In the genomic region with DNA sequence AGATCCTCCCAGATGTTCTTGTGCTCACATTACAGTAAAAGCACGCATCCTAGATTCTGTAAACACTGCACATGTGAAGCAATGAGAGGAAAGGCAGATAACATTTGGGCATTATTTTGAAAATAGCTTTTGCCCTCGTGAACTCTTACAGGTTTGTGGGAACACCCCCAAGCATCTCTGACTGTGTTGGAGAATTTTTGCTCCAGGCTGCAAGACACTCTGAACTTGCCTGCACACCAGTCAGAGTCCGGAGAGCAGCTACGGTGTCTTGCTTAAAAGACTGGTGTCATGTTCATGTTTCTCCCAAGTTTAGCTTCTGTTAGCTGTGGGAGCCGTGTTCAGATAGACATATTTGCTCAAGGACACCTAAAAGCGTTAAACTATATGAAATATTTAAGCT, we compare ENCODE assay signal across 19 mouse cellular contexts.
DNase-seq lines count a peak whose midpoint lies in the region; ATAC-seq and TF ChIP-seq lines count a peak whose summit lies in the region.
"Had no signal": no experiment of that assay in that cellular context is flagged by ENCODE, and none has a peak within 500 bp of the region (broad histone marks: within the 10 kb centered on the region; RNA-seq: fewer than 3 reads in every experiment).

No protein-coding gene starts in this region.

- H3K27me3 ChIP-seq in kidney, embryonic 14.5 days (ENCODE audit: control insufficient read depth, insufficient read depth, low read length), result no peaks in the 10 kb centered on the region
- no peaks in the 10 kb centered on the region for H3K27me3 ChIP-seq in liver, adult 2 months (ENCODE audit: control insufficient read depth, insufficient read depth, low read length)
- no peaks in the 10 kb centered on the region for H3K27me3 ChIP-seq in liver, postnatal 0 days (ENCODE audit: insufficient read depth, low read length)
- H3K27me3 ChIP-seq: embryonic facial prominence, embryonic 12.5 days; embryonic facial prominence, embryonic 15.5 days; hindbrain, embryonic 12.5 days; hindbrain, embryonic 15.5 days had no signal

- no peaks in the 10 kb centered on the region for H3K9me3 ChIP-seq in kidney, embryonic 14.5 days (ENCODE audit: control insufficient read depth, low read length)
- no peaks in the 10 kb centered on the region for H3K9me3 ChIP-seq in liver, postnatal 0 days (ENCODE audit: low read length)
- H3K9me3 ChIP-seq: embryonic facial prominence, embryonic 12.5 days; embryonic facial prominence, embryonic 15.5 days; hindbrain, embryonic 12.5 days; hindbrain, embryonic 15.5 days had no signal

- 37% methylated on average over 6 of the region's 6 CpGs for WGBS in kidney, embryonic 14.5 days
- WGBS in liver, adult 2 months, result 56% methylated on average over 6 of the region's 6 CpGs
- WGBS in liver, postnatal 0 days (ENCODE audit: insufficient replicate concordance), result 66% methylated on average over 6 of the region's 6 CpGs

- no peak overlapping the region for H3K27ac ChIP-seq in kidney, embryonic 14.5 days (ENCODE audit: low read depth, low read length)
- H3K27ac ChIP-seq in liver, adult 2 months (replicated peaks; ENCODE audit: insufficient read depth, low read depth, low read length), result no peak overlapping the region
- H3K27ac ChIP-seq in liver, postnatal 0 days (ENCODE audit: low read depth), result no peak overlapping the region
- H3K27ac ChIP-seq: embryonic facial prominence, embryonic 12.5 days; embryonic facial prominence, embryonic 15.5 days; gastrocnemius, adult 2 months; hindbrain, embryonic 12.5 days; hindbrain, embryonic 15.5 days had no signal

- TF ChIP-seq EP300 in liver, postnatal 0 days (IDR thresholded peaks at IDR 0.05; ENCODE audit: low read depth), result no peak

- no peak overlapping the region for H3K4me2 ChIP-seq in kidney, embryonic 14.5 days (replicated peaks; ENCODE audit: low read depth, low read length)
- H3K4me2 ChIP-seq in liver, postnatal 0 days (ENCODE audit: low read depth, low read length), result no peak overlapping the region
- H3K4me2 ChIP-seq: embryonic facial prominence, embryonic 12.5 days; embryonic facial prominence, embryonic 15.5 days; heart, embryonic 11.5 days; hindbrain, embryonic 12.5 days had no signal

- H3K4me1 ChIP-seq in kidney, embryonic 14.5 days (ENCODE audit: control insufficient read depth, insufficient read depth, low read length), result peaks cover 3% of the 10 kb centered on the region; the same call in 1 of the 2 replicates
- peaks cover 8% of the 10 kb centered on the region; the same call in 1 of the 2 replicates for H3K4me1 ChIP-seq in liver, adult 2 months (ENCODE audit: control insufficient read depth, insufficient read depth, low read length)
- no peaks in the 10 kb centered on the region for H3K4me1 ChIP-seq in liver, postnatal 0 days (ENCODE audit: insufficient read depth)
- H3K4me1 ChIP-seq: embryonic facial prominence, embryonic 15.5 days; hindbrain, embryonic 12.5 days; hindbrain, embryonic 15.5 days had no signal

- no peak overlapping the region for H3K4me3 ChIP-seq in kidney, embryonic 14.5 days (ENCODE audit: low read length)
- no peak overlapping the region for H3K4me3 ChIP-seq in liver, adult 2 months (ENCODE audit: insufficient read depth, low read depth, low read length)
- no peak overlapping the region for H3K4me3 ChIP-seq in liver, postnatal 0 days (ENCODE audit: low read depth, low read length)
- H3K4me3 ChIP-seq: embryonic facial prominence, embryonic 12.5 days; embryonic facial prominence, embryonic 15.5 days; gastrocnemius, adult 2 months; hindbrain, embryonic 12.5 days; hindbrain, embryonic 15.5 days had no signal

- H3K36me3 ChIP-seq in kidney, embryonic 14.5 days (ENCODE audit: control insufficient read depth, insufficient read depth, low read length), result no peaks in the 10 kb centered on the region
- H3K36me3 ChIP-seq in liver, adult 2 months (ENCODE audit: control insufficient read depth, insufficient read depth, low read length), result no peaks in the 10 kb centered on the region
- no peaks in the 10 kb centered on the region for H3K36me3 ChIP-seq in liver, postnatal 0 days (replicated peaks; ENCODE audit: insufficient read depth, low read length)
- H3K36me3 ChIP-seq: embryonic facial prominence, embryonic 12.5 days; embryonic facial prominence, embryonic 15.5 days; hindbrain, embryonic 12.5 days; hindbrain, embryonic 15.5 days had no signal

- DNase-seq in kidney, postnatal 25 days, result no peak
- peak; percentile 66 for DNase-seq in liver, adult 2 months (ENCODE audit: extremely low read depth, low read depth, low spot score)
- DNase-seq in liver, postnatal 0 days, result no peak
- DNase-seq in adipocyte (ENCODE audit: low spot score), result peak; percentile 15
- no peak for DNase-seq in adrenal gland, postnatal 14 days
- DNase-seq: cerebellum, adult 18-20 months; cerebellum, adult 9-10 months; cerebellum, postnatal 14 days; forebrain, postnatal 0 days; gastrocnemius, adult 2 months; gastrocnemius, postnatal 14 days; heart, adult 11 months had no signal

- TF ChIP-seq CTCF in liver, adult 2 months (IDR thresholded peaks at IDR 0.05; ENCODE audit: low read depth, low read length), result no peak
- no peak for TF ChIP-seq CTCF in liver, postnatal 0 days (IDR thresholded peaks at IDR 0.05; ENCODE audit: low read depth)

- TF ChIP-seq POLR2A in liver, adult 2 months (IDR thresholded peaks at IDR 0.05; ENCODE audit: extremely low read depth, insufficient read depth, low read length), result no peak

- H3K79me2 ChIP-seq in liver, adult 2 months (ENCODE audit: control insufficient read depth, insufficient read depth, low read length), result no peaks in the 10 kb centered on the region

- peak; percentile 73; the same call in 1 of the 2 replicates for ATAC-seq in kidney, embryonic 14.5 days (ENCODE audit: low FRiP score, low TSS enrichment)
- ATAC-seq in liver, postnatal 0 days, result no peak
- ATAC-seq: CD4-positive, CD25-positive, alpha-beta regulatory T cell, adult 4 months; forebrain, postnatal 0 days had no signal

- no peak overlapping the region for H3K9ac ChIP-seq in kidney, embryonic 14.5 days (ENCODE audit: low read depth, low read length)
- no peak overlapping the region for H3K9ac ChIP-seq in liver, adult 2 months (ENCODE audit: low read depth, low read length)
- H3K9ac ChIP-seq in liver, postnatal 0 days (replicated peaks), result no peak overlapping the region
- H3K9ac ChIP-seq: embryonic facial prominence, embryonic 12.5 days; embryonic facial prominence, embryonic 15.5 days; forebrain, postnatal 0 days; hindbrain, embryonic 12.5 days; hindbrain, embryonic 15.5 days had no signal

Comparison
In these comparisons a context has a peak if more than half of its experiments do, and no peak if none do; other contexts are left out.
1. DNase-seq: peak in liver, adult 2 months (single experiment) and adipocyte (single experiment); none in kidney, postnatal 25 days (0 of 2), liver, postnatal 0 days (single experiment) and adrenal gland, postnatal 14 days (single experiment).